Mouse (Mus musculus) stomach, postnatal 0 days (tissue): ENCODE measurements at regions not wholly inside any gene's neighbourhood (a gene's known extent, or its start where the extent isn't known, plus 50 kb on each side); places are given as distances from the start of the nearest gene placed in this dataset.

ENCODE experiments used
- ATAC-seq: fragments of 200-750 bp; cut with Nextera tagmentation; 2 replicates; pipeline ENCODE4 v1.8.0; 2017; ENCODE audit not compliant: low FRiP score, low TSS enrichment
- DNase-seq: peaks from one replicate; pipeline ENCODE4 v3.0.0-alpha.2; 2016; ENCODE audit warnings: low spot score
- H3K27ac ChIP-seq: fragments of 300-500 bp; sonication (generic); replicated peaks from 2 replicates; pipeline ENCODE4 v1.5.1; 2014; ENCODE audit warnings: mild to moderate bottlenecking, control low read depth
- H3K27me3 ChIP-seq: fragments of 300-500 bp; sonication (generic); 2 replicates; pipeline ENCODE4 v1.6.1; 2014; ENCODE audit warnings: low read length; ENCODE audit not compliant: control insufficient read depth, insufficient read depth
- H3K36me3 ChIP-seq: fragments of 300-500 bp; sonication (generic); 2 replicates; pipeline ENCODE4 v1.6.1; 2014; ENCODE audit warnings: low read length, mixed read lengths; ENCODE audit not compliant: control insufficient read depth, insufficient read depth
- H3K4me1 ChIP-seq: fragments of 300-500 bp; sonication (generic); replicated peaks from 2 replicates; pipeline ENCODE4 v1.6.1; 2014; ENCODE audit warnings: antibody characterized with exemption; ENCODE audit not compliant: control insufficient read depth, insufficient read depth
- H3K4me2 ChIP-seq: fragments of 300-500 bp; sonication (generic); replicated peaks from 2 replicates; pipeline ENCODE4 v1.6.1; 2014; ENCODE audit warnings: low read depth, mild to moderate bottlenecking, control low read depth, moderate library complexity
- H3K4me3 ChIP-seq: fragments of 300-500 bp; sonication (generic); 2 replicates; pipeline ENCODE4 v1.5.1; 2014; ENCODE audit warnings: low read depth, low read length, control low read depth
- H3K9ac ChIP-seq: fragments of 300-500 bp; sonication (generic); 2 replicates; pipeline ENCODE4 v1.6.1; 2014; ENCODE audit warnings: mild to moderate bottlenecking, low read length, control low read depth, mixed read lengths
- H3K9me3 ChIP-seq: fragments of 300-500 bp; sonication (generic); 2 replicates; pipeline ENCODE4 v1.6.1; 2016; ENCODE audit warnings: low read length; ENCODE audit not compliant: control insufficient read depth
- CTCF ChIP-seq: IDR thresholded peaks from 2 replicates; pipeline ENCODE4 v1.5.1; 2016; ENCODE audit warnings: antibody characterized with exemption, low read depth, mild to moderate bottlenecking, moderate library complexity
- EP300 ChIP-seq: optimal IDR thresholded peaks from 2 replicates; pipeline ENCODE3; 2016; ENCODE audit warnings: antibody characterized with exemption
- WGBS: fragments of 180-500 bp; shearing (Covaris S2); extraction: QIAGEN DNeasy Blood & Tissue Kit; methylation state at CpG from one replicate; pipeline ENCODE4 v1.1.7; 2014; 5-methylcytosine and 5-hydroxymethylcytosine counted together

- H3K4me2 ChIP-seq, result no peak overlapping the region
- H3K27me3 ChIP-seq, result no peaks in the 10 kb centered on the region
- ATAC-seq, result no peak
- no peak for DNase-seq
- no peaks in the 10 kb centered on the region for H3K9me3 ChIP-seq
- no peak overlapping the region for H3K27ac ChIP-seq
- no peaks in the 10 kb centered on the region for H3K4me1 ChIP-seq
- TF ChIP-seq EP300 (no peak), CTCF (no peak)
- H3K9ac ChIP-seq, result no peak overlapping the region
- no peaks in the 10 kb centered on the region for H3K36me3 ChIP-seq
- no peak overlapping the region for H3K4me3 ChIP-seq
These were observed 1359.2 kb downstream of the Defb40 start for GRCm38 (mm10) chr8:17618846-17619245.

DNA sequence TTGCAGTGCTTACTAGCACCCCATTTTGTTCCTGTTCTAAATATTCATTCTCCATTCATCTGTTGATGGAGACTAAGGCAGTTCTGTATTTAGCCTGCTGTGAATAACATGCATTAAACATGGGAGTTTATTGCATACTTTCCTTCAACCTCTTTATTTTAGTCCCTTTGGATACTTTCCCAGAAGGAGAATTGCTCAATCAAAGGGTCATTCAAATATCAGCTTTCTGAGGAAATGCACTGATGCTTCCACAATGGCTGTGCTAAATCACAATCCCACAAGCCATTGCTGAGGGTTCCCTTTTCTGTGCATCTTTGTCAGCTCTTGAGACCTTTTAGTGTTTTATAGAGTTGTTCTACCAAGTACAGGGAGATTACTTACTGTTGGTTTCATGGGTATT, 1359.9 kb downstream of the Defb40 start:
- TF ChIP-seq EP300 (no peak), CTCF (no peak)
- no peak overlapping the region for H3K27ac ChIP-seq
- no peaks in the 10 kb centered on the region for H3K9me3 ChIP-seq
- no peaks in the 10 kb centered on the region for H3K27me3 ChIP-seq
- ATAC-seq (no peak), DNase-seq (no peak)
- H3K4me2 ChIP-seq, result no peak overlapping the region
- H3K4me3 ChIP-seq, result no peak overlapping the region
- no peaks in the 10 kb centered on the region for H3K36me3 ChIP-seq
- H3K4me1 ChIP-seq, result no peaks in the 10 kb centered on the region
- H3K9ac ChIP-seq, result no peak overlapping the region

DNA sequence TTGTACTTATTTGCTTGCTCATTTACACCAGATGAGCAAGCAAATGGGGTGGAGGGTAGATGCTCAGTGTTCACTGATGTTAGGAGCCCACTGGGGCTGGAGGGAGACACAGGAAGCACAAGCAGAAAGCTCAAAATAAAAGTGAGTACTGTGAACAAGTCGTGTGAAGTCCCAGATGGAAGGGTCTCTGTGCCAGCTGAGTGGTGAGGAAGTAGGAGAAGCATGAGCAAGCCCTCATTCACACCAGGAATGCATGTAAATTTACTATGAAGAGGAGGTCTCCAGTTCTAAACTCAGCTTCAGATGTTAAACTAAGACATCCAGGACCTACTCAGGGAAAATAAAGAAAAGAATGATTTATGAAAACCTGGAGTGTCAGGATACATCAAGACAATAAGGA, 1375.2 kb downstream of the Defb40 start:
- no peak for DNase-seq
- H3K9ac ChIP-seq, result no peak overlapping the region
- H3K4me1 ChIP-seq, result no peaks in the 10 kb centered on the region
- H3K9me3 ChIP-seq, result no peaks in the 10 kb centered on the region
- WGBS, result 26% methylated on average over 1 of the region's 1 CpGs
- H3K36me3 ChIP-seq, result no peaks in the 10 kb centered on the region
- no peaks in the 10 kb centered on the region for H3K27me3 ChIP-seq
- no peak overlapping the region for H3K4me3 ChIP-seq
- H3K27ac ChIP-seq, result no peak overlapping the region
- TF ChIP-seq CTCF (no peak), EP300 (no peak)
- ATAC-seq, result no peak
- no peak overlapping the region for H3K4me2 ChIP-seq

- DNase-seq (no peak), ATAC-seq (no peak)
- no peak overlapping the region for H3K27ac ChIP-seq
- H3K36me3 ChIP-seq, result no peaks in the 10 kb centered on the region
- WGBS, result 78% methylated on average over 4 of the region's 4 CpGs
- no peaks in the 10 kb centered on the region for H3K27me3 ChIP-seq
- H3K9me3 ChIP-seq, result no peaks in the 10 kb centered on the region
- H3K4me2 ChIP-seq, result no peak overlapping the region
- no peak overlapping the region for H3K4me3 ChIP-seq
- no peak overlapping the region for H3K9ac ChIP-seq
- TF ChIP-seq CTCF, result no peak
- no peak for TF ChIP-seq EP300
- no peaks in the 10 kb centered on the region for H3K4me1 ChIP-seq
These were observed 1379.3 kb downstream of the Defb40 start for GRCm38 (mm10) chr8:17598736-17599135.

- no peak overlapping the region for H3K4me3 ChIP-seq
- no peaks in the 10 kb centered on the region for H3K27me3 ChIP-seq
- H3K27ac ChIP-seq, result no peak overlapping the region
These were observed 1381.5 kb downstream of the Defb40 start for GRCm38 (mm10) chr8:17596559-17596958.

GRCm38 (mm10) chr8:17594607-17595006, 1383.4 kb downstream of the Defb40 start:
- Histone ChIP-seq H3K4me2 (no peak overlapping the region), H3K4me3 (no peak overlapping the region), H3K9ac (no peak overlapping the region), H3K4me1 (no peaks in the 10 kb centered on the region), H3K27ac (no peak overlapping the region), H3K9me3 (no peaks in the 10 kb centered on the region), H3K27me3 (no peaks in the 10 kb centered on the region), H3K36me3 (no peaks in the 10 kb centered on the region)
- ATAC-seq, result no peak
- TF ChIP-seq CTCF, result no peak
- no peak for DNase-seq
- 27% methylated on average over 1 of the region's 1 CpGs for WGBS

More at GRCm38 (mm10) chr8:17596559-17596958, 1381.5 kb downstream of the Defb40 start:
- Histone ChIP-seq H3K9ac (no peak overlapping the region), H3K36me3 (no peaks in the 10 kb centered on the region), H3K9me3 (no peaks in the 10 kb centered on the region), H3K4me1 (no peaks in the 10 kb centered on the region), H3K4me2 (no peak overlapping the region)
- ATAC-seq, result no peak
- DNase-seq, result no peak
- TF ChIP-seq CTCF (no peak), EP300 (no peak)

DNA sequence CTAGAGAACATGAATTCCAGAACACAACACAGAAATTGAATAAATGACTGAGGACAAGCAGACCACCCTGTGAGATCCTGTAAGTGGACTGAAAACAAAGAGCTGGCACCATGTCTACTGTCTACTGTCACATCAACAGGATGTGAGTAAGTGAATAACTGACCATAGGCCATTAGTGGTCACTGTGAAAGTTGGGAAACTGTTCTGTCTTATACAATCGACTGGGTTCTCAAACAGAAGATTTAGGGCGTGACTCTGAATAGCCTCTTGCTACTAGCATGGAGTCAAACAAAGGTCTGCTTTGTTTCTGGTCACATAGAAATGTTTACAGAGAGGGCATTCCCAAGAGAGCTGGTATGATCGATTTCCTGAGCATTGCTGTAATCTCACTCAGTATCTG, 1387.9 kb downstream of the Defb40 start:
- Histone ChIP-seq H3K4me2 (no peak overlapping the region), H3K9me3 (no peaks in the 10 kb centered on the region), H3K27ac (no peak overlapping the region), H3K4me1 (no peaks in the 10 kb centered on the region), H3K27me3 (no peaks in the 10 kb centered on the region), H3K4me3 (no peak overlapping the region), H3K9ac (no peak overlapping the region), H3K36me3 (no peaks in the 10 kb centered on the region)
- ATAC-seq (no peak), DNase-seq (no peak)
- 52% methylated on average over 3 of the region's 3 CpGs for WGBS
- TF ChIP-seq EP300 (no peak), CTCF (no peak)
